Mouse (Mus musculus) 416B (cell line): ENCODE measurements at regions not wholly inside any gene's neighbourhood (a gene's known extent, or its start where the extent isn't known, plus 50 kb on each side); places are given as distances from the start of the nearest gene placed in this dataset.
"Not testable (repeated sequence)": the region's sequence is repeated elsewhere in the genome, so short reads cannot be mapped to it uniquely, and the experiment has no call there.

Experiments used
- DNase-seq: peaks from one replicate; pipeline ENCODE4 v3.0.0; 2011; ENCODE audit warnings: low read depth

GRCm38 (mm10) chr12:8447612-8448011 lies 52.2 kb downstream of the Rhob start:
- no peak for DNase-seq

- DNase-seq = no peak
Observed at GRCm38 (mm10) chr12:8447025-8447424, 52.8 kb downstream of the Rhob start.

GRCm38 (mm10) chr12:8444975-8445853 lies 54.6 kb downstream of the Rhob start:
- DNase-seq = no peak

- no peak for DNase-seq
Observed at GRCm38 (mm10) chr12:8443917-8444453, 55.8 kb downstream of the Rhob start.

- no peak for DNase-seq
Observed at GRCm38 (mm10) chr12:8443253-8443661, 56.6 kb downstream of the Rhob start.

- peak; percentile 46 for DNase-seq
Observed at GRCm38 (mm10) chr12:8441275-8441674, 58.5 kb downstream of the Rhob start.

- DNase-seq = peak; percentile 75
Observed at GRCm38 (mm10) chr12:8440373-8440772, 59.4 kb downstream of the Rhob start.

GRCm38 (mm10) chr12:8439957-8440356 lies 59.9 kb downstream of the Rhob start:
- DNase-seq = no peak

- no peak for DNase-seq
Observed at GRCm38 (mm10) chr12:8439486-8439885, 60.3 kb downstream of the Rhob start.

- DNase-seq = no peak
Observed at GRCm38 (mm10) chr12:8438638-8439037, 61.2 kb downstream of the Rhob start.

- DNase-seq = no peak
Observed at GRCm38 (mm10) chr12:8436976-8437580, 62.7 kb downstream of the Rhob start.

- DNase-seq = no peak
Observed at GRCm38 (mm10) chr12:8436553-8436952, 63.3 kb downstream of the Rhob start.

GRCm38 (mm10) chr12:8435651-8436348 lies 64.0 kb downstream of the Rhob start:
- DNase-seq = not testable (repeated sequence)

GRCm38 (mm10) chr12:8428228-8428990 lies 71.4 kb downstream of the Rhob start:
- DNase-seq = no peak

- DNase-seq = no peak
Observed at GRCm38 (mm10) chr12:8424515-8424914, 75.3 kb downstream of the Rhob start.

GRCm38 (mm10) chr12:8422676-8423075 lies 77.1 kb downstream of the Rhob start:
- DNase-seq = no peak

GRCm38 (mm10) chr12:8421271-8421567 lies 78.6 kb downstream of the Rhob start:
- no peak for DNase-seq

GRCm38 (mm10) chr12:8420511-8421270 lies 79.1 kb downstream of the Rhob start:
- no peak for DNase-seq

GRCm38 (mm10) chr12:8418890-8419289 lies 80.9 kb downstream of the Rhob start:
- no peak for DNase-seq

GRCm38 (mm10) chr12:8417127-8417790 lies 82.5 kb downstream of the Rhob start:
- DNase-seq = no peak

- DNase-seq = no peak
Observed at GRCm38 (mm10) chr12:8412125-8412524, 87.7 kb downstream of the Rhob start.
